Mouse (Mus musculus) forebrain, postnatal 0 days (tissue): ENCODE data around the gene Samm50. TPM values are rescaled to one million over a fixed set of nuclear protein-coding genes. Genes with fewer than 3 reads are reported as not detected.

Source experiments
- ATAC-seq: fragments of 200-750 bp; cut with Nextera tagmentation; 2 replicates; pipeline ENCODE4 v1.8.0; 2017; ENCODE audit warnings: mild to moderate bottlenecking, moderate library complexity
- DNase-seq: peaks from one replicate; pipeline ENCODE4 v3.0.0-alpha.2; 2015
- H3K27ac ChIP-seq: fragments of 300-500 bp; sonication (generic); 2 replicates; pipeline ENCODE4 v1.5.1; 2014; ENCODE audit warnings: low read depth, mild to moderate bottlenecking, antibody characterized with exemption, low read length, moderate library complexity, mixed read lengths
- H3K27me3 ChIP-seq: fragments of 300-500 bp; sonication (generic); 2 replicates; pipeline ENCODE4 v1.6.1; 2014; ENCODE audit warnings: mild to moderate bottlenecking, low read length, mixed read lengths; ENCODE audit not compliant: insufficient read depth
- H3K36me3 ChIP-seq: fragments of 300-500 bp; sonication (generic); 2 replicates; pipeline ENCODE4 v1.6.1; 2014; ENCODE audit warnings: mild to moderate bottlenecking, moderate library complexity; ENCODE audit not compliant: insufficient read depth
- H3K4me1 ChIP-seq: fragments of 300-500 bp; sonication (generic); 2 replicates; pipeline ENCODE4 v1.6.1; 2014; ENCODE audit warnings: antibody characterized with exemption; ENCODE audit not compliant: insufficient read depth
- H3K4me2 ChIP-seq: fragments of 300-500 bp; sonication (generic); 2 replicates; pipeline ENCODE4 v1.6.1; 2014; ENCODE audit warnings: low read depth, mild to moderate bottlenecking, moderate library complexity
- H3K4me3 ChIP-seq: fragments of 300-500 bp; sonication (generic); 2 replicates; pipeline ENCODE4 v1.5.1; 2014; ENCODE audit warnings: low read depth, low read length, mixed read lengths
- H3K9ac ChIP-seq: fragments of 300-500 bp; sonication (generic); 2 replicates; pipeline ENCODE4 v1.6.1; 2014; ENCODE audit warnings: mild to moderate bottlenecking
- H3K9me3 ChIP-seq: fragments of 300-500 bp; sonication (generic); 2 replicates; pipeline ENCODE4 v1.6.1; 2016; ENCODE audit warnings: low read length
- CTCF ChIP-seq: sonication (generic); IDR thresholded peaks from 2 replicates; pipeline ENCODE4 v1.5.1; 2016; ENCODE audit warnings: antibody characterized with exemption, control low read depth, low read depth
- WGBS: fragments of 180-500 bp; shearing (Covaris S2); extraction: QIAGEN DNeasy Blood & Tissue Kit; methylation state at CpG from one replicate; pipeline ENCODE4 v1.1.7; 2014; 5-methylcytosine and 5-hydroxymethylcytosine counted together
- polyA plus RNA-seq: library from polyadenylated mRNA; unstranded; fragments of >200 nt; fragmentation: Nextera tagmentation; extraction: Ambion mirVana; gene quantifications from 2 replicates; pipeline ENCODE4 v1.2.1, GENCODE M21; 2015
- total RNA-seq: library from RNA; depleted of rRNA; stranded (reverse); fragments of >200 nt; gene quantifications from 2 replicates; pipeline ENCODE4 v1.2.3, GENCODE M21; 2014

Samm50 gene
- total and polyA plus RNA-seq, 2 experiments from 2014 or later: 36.6 to 88.3 TPM

GRCm38 (mm10) chr15:84168170-84169161 is 23.6 kb upstream of the Samm50 start:
- peak; percentile 39 for ATAC-seq
- H3K36me3 ChIP-seq: 0 out of 2 replicates have a peak, but pooled peaks cover 3% of the 10 kb centered on the region
- peak; percentile 10; the same call in 1 of the 2 replicates for TF ChIP-seq CTCF
- peak overlapping the region; percentile 69 for H3K9ac ChIP-seq
- peak; percentile 74 for DNase-seq
- H3K27ac ChIP-seq: peak overlapping the region; percentile 77
- peaks cover 12% of the 10 kb centered on the region for H3K4me1 ChIP-seq
- no peaks in the 10 kb centered on the region for H3K27me3 ChIP-seq
- WGBS: 2% methylated on average over 28 of the region's 28 CpGs
- H3K4me3 ChIP-seq: peak overlapping the region; percentile 61
- no peaks in the 10 kb centered on the region for H3K9me3 ChIP-seq
- peak overlapping the region; percentile 65 for H3K4me2 ChIP-seq

GRCm38 (mm10) chr15:84169511-84169910 is 22.5 kb upstream of the Samm50 start:
- Histone ChIP-seq H3K27me3 (no peaks in the 10 kb centered on the region), H3K36me3 (0 out of 2 replicates have a peak, but pooled peaks cover 3% of the 10 kb centered on the region), H3K9ac (no peak overlapping the region), H3K27ac (no peak overlapping the region), H3K4me2 (peak overlapping the region; percentile 65; the same call in 1 of the 2 replicates), H3K4me1 (peaks cover 12% of the 10 kb centered on the region), H3K9me3 (no peaks in the 10 kb centered on the region), H3K4me3 (no peak overlapping the region)
- 72% methylated on average over 1 of the region's 1 CpGs for WGBS
- no peak for TF ChIP-seq CTCF
- DNase-seq (no peak), ATAC-seq (no peak)

GRCm38 (mm10) chr15:84171166-84171565 is 20.9 kb upstream of the Samm50 start:
- no peak overlapping the region for H3K27ac ChIP-seq
- DNase-seq (no peak), ATAC-seq (no peak)
- no peaks in the 10 kb centered on the region for H3K27me3 ChIP-seq
- 84% methylated on average over 7 of the region's 7 CpGs for WGBS
- H3K9me3 ChIP-seq: no peaks in the 10 kb centered on the region
- no peak for TF ChIP-seq CTCF
- no peak overlapping the region for H3K4me2 ChIP-seq
- no peak overlapping the region for H3K9ac ChIP-seq
- H3K36me3 ChIP-seq: 0 out of 2 replicates have a peak, but pooled peaks cover 3% of the 10 kb centered on the region
- no peak overlapping the region for H3K4me3 ChIP-seq
- H3K4me1 ChIP-seq: peaks cover 12% of the 10 kb centered on the region

- ATAC-seq (no peak), DNase-seq (no peak)
- H3K4me3 ChIP-seq: no peak overlapping the region
- TF ChIP-seq CTCF: no peak
- no peaks in the 10 kb centered on the region for H3K9me3 ChIP-seq
- no peak overlapping the region for H3K27ac ChIP-seq
- H3K4me2 ChIP-seq: no peak overlapping the region
- no peak overlapping the region for H3K9ac ChIP-seq
- H3K4me1 ChIP-seq: no peaks in the 10 kb centered on the region
- 92% methylated on average over 9 of the region's 9 CpGs for WGBS
- no peaks in the 10 kb centered on the region for H3K27me3 ChIP-seq
- H3K36me3 ChIP-seq: 0 out of 2 replicates have a peak, but pooled peaks cover 3% of the 10 kb centered on the region
These were observed 13.3 kb upstream of the Samm50 start for GRCm38 (mm10) chr15:84178733-84179132.

GRCm38 (mm10) chr15:84182000-84182399 is 10.0 kb upstream of the Samm50 start:
- no peak overlapping the region for H3K4me3 ChIP-seq
- no peak for TF ChIP-seq CTCF
- H3K4me2 ChIP-seq: no peak overlapping the region
- H3K27me3 ChIP-seq: no peaks in the 10 kb centered on the region
- no peaks in the 10 kb centered on the region for H3K4me1 ChIP-seq
- H3K27ac ChIP-seq: no peak overlapping the region
- DNase-seq (no peak), ATAC-seq (no peak)
- no peaks in the 10 kb centered on the region for H3K9me3 ChIP-seq
- no peak overlapping the region for H3K9ac ChIP-seq
- 71% methylated on average over 6 of the region's 6 CpGs for WGBS
- no peaks in the 10 kb centered on the region for H3K36me3 ChIP-seq

- ATAC-seq (no peak), DNase-seq (no peak)
- Histone ChIP-seq H3K4me1 (no peaks in the 10 kb centered on the region), H3K9me3 (no peaks in the 10 kb centered on the region), H3K9ac (no peak overlapping the region), H3K27ac (no peak overlapping the region), H3K4me3 (no peak overlapping the region), H3K27me3 (no peaks in the 10 kb centered on the region), H3K4me2 (no peak overlapping the region), H3K36me3 (no peaks in the 10 kb centered on the region)
- WGBS: 41% methylated on average over 1 of the region's 1 CpGs
- no peak for TF ChIP-seq CTCF
These were observed 8.1 kb upstream of the Samm50 start for GRCm38 (mm10) chr15:84183967-84184366.

- H3K9me3 ChIP-seq: no peaks in the 10 kb centered on the region
- 60% methylated on average over 4 of the region's 4 CpGs for WGBS
- H3K36me3 ChIP-seq: no peaks in the 10 kb centered on the region
- H3K4me1 ChIP-seq: no peaks in the 10 kb centered on the region
- H3K4me3 ChIP-seq: no peak overlapping the region
- DNase-seq: no peak
- no peak overlapping the region for H3K9ac ChIP-seq
- no peak for ATAC-seq
- no peaks in the 10 kb centered on the region for H3K27me3 ChIP-seq
- TF ChIP-seq CTCF: no peak
- H3K27ac ChIP-seq: no peak overlapping the region
- no peak overlapping the region for H3K4me2 ChIP-seq
These were observed 5.8 kb upstream of the Samm50 start for GRCm38 (mm10) chr15:84186196-84186595.
